Mouse (Mus musculus): ENCODE data around the gene Unk.
"Not testable (repeated sequence)": the region's sequence is repeated elsewhere in the genome, so short reads cannot be mapped to it uniquely, and the experiment has no call there.

Gene Unk

GRCm38 (mm10) chr11:116009661-116010060 is 20.5 kb upstream of the Unk start:
- ATAC-seq (ENCODE audit: insufficient number of reproducible peaks, low FRiP score, low TSS enrichment), result peak; percentile 79

- ATAC-seq (ENCODE audit: insufficient number of reproducible peaks, low FRiP score, low TSS enrichment), result no peak
These were observed 20.0 kb upstream of the Unk start for GRCm38 (mm10) chr11:116010146-116010545.

- no peak for ATAC-seq (ENCODE audit: insufficient number of reproducible peaks, low FRiP score, low TSS enrichment)
These were observed 19.2 kb upstream of the Unk start for GRCm38 (mm10) chr11:116010948-116011347.

- no peak for ATAC-seq (ENCODE audit: insufficient number of reproducible peaks, low FRiP score, low TSS enrichment)
These were observed 18.4 kb upstream of the Unk start for GRCm38 (mm10) chr11:116011529-116012261.

- ATAC-seq (ENCODE audit: insufficient number of reproducible peaks, low FRiP score, low TSS enrichment), result no peak
These were observed 17.7 kb upstream of the Unk start, which contains the start of gene Galk1 for GRCm38 (mm10) chr11:116012262-116012947. Galk1 (minus strand) TSS chr11:116012719.

- no peak for ATAC-seq (ENCODE audit: insufficient number of reproducible peaks, low FRiP score, low TSS enrichment)
These were observed 15.3 kb upstream of the Unk start for GRCm38 (mm10) chr11:116014821-116015220.

- peak; percentile 40; the same call in 1 of the 2 replicates for ATAC-seq (ENCODE audit: insufficient number of reproducible peaks, low FRiP score, low TSS enrichment)
These were observed 12.0 kb upstream of the Unk start for GRCm38 (mm10) chr11:116018106-116018505.

- ATAC-seq (ENCODE audit: insufficient number of reproducible peaks, low FRiP score, low TSS enrichment), result not testable (repeated sequence)
These were observed 11.3 kb upstream of the Unk start for GRCm38 (mm10) chr11:116018867-116019266.

GRCm38 (mm10) chr11:116019360-116019791 is 10.7 kb upstream of the Unk start:
- no peak for ATAC-seq (ENCODE audit: insufficient number of reproducible peaks, low FRiP score, low TSS enrichment)

GRCm38 (mm10) chr11:116019976-116020411 is 10.1 kb upstream of the Unk start:
- no peak for ATAC-seq (ENCODE audit: insufficient number of reproducible peaks, low FRiP score, low TSS enrichment)

GRCm38 (mm10) chr11:116020519-116020922 is 9.6 kb upstream of the Unk start:
- no peak for ATAC-seq (ENCODE audit: insufficient number of reproducible peaks, low FRiP score, low TSS enrichment)

GRCm38 (mm10) chr11:116021328-116022220 is 8.5 kb upstream of the Unk start:
- ATAC-seq (ENCODE audit: insufficient number of reproducible peaks, low FRiP score, low TSS enrichment), result no peak

GRCm38 (mm10) chr11:116022256-116022780 is 7.8 kb upstream of the Unk start:
- no peak for ATAC-seq (ENCODE audit: insufficient number of reproducible peaks, low FRiP score, low TSS enrichment)

GRCm38 (mm10) chr11:116023074-116023770 is 6.9 kb upstream of the Unk start:
- not testable (repeated sequence) for ATAC-seq (ENCODE audit: insufficient number of reproducible peaks, low FRiP score, low TSS enrichment)

- ATAC-seq (ENCODE audit: insufficient number of reproducible peaks, low FRiP score, low TSS enrichment), result peak; percentile 43; the same call in 1 of the 2 replicates
These were observed 6.3 kb upstream of the Unk start for GRCm38 (mm10) chr11:116023771-116024355.

- peak; percentile 96 for ATAC-seq (ENCODE audit: insufficient number of reproducible peaks, low FRiP score, low TSS enrichment)
These were observed 5.7 kb upstream of the Unk start for GRCm38 (mm10) chr11:116024356-116024808.

GRCm38 (mm10) chr11:116025056-116025845 is 4.9 kb upstream of the Unk start:
- no peak for ATAC-seq (ENCODE audit: insufficient number of reproducible peaks, low FRiP score, low TSS enrichment)

GRCm38 (mm10) chr11:116027756-116028155 is 2.4 kb upstream of the Unk start, which contains the start of gene H3f3b:
H3f3b (minus strand) TSS chr11:116027962.
- no peak for ATAC-seq (ENCODE audit: insufficient number of reproducible peaks, low FRiP score, low TSS enrichment)
